Mouse (Mus musculus): ENCODE data around the gene Cep112. TPM values are rescaled to one million over a fixed set of nuclear protein-coding genes. Genes with fewer than 3 reads are reported as not detected.

Cep112 gene
- 13.5 and 16.8 TPM in 2 replicates for polyA plus RNA-seq (2012; rRNA removed)

DNA sequence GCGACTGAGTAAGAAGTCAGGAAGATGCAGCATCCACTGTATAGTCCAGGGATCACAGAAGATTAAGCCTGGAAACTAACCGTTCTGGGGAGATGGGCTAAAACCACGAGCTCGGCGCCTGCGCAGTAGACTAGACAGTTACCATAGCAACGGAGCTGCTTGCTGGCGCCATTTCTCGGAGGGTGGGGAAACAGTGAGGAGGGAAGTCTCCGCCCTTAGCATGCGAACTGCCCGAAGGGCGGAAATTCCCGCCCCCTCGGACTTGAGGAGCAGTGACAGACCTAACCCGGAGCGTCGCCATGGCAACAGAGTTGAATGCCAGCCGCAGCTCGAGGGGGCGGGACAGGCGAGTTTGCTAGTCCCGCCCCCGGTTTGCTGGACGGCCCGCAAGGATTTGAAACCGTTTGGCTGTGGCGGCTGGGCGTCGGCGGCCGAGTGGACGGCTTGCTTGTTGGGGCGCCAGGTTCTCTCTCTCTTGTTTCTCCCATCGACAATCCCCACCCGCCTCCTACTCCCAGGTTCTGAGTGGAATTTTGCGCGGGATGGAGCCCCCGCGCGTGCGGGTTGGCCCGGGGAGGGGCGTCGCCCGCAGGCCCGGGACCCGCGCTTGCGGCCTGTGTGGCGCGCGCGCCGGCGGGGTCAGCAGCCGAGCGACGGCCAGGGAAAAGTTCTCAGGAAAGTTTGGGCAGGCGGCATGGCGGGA, at the start of gene Cep112:
Cep112 (plus strand) TSS at position 304 of the 703 bp plus-strand sequence.

Other genes with a start within 250 kb of the Cep112 start
- 0.14 TPM in 1 of 2 replicates, not detected in the other for gene Apoh, start 81.8 kb upstream of the Cep112 start, polyA plus RNA-seq (2012; rRNA removed)
- 11.6 and 14.6 TPM in 2 replicates for gene Prkca, start 81.3 kb upstream of the Cep112 start, polyA plus RNA-seq (2012; rRNA removed)

All from central nervous system, embryonic 14 days (tissue).